Mouse (Mus musculus): Measurements from ENCODE around the gene Sbf1.

Gene Sbf1

GRCm38 (mm10) chr15:89315190-89315731 is at the start of gene Sbf1:
Gene Sbf1 (minus strand): TSS chr15:89315311.
- peak; percentile 99 for DNase-seq

- DNase-seq, result no peak
Observed at GRCm38 (mm10) chr15:89363051-89363450, 47.9 kb upstream of the Sbf1 start.

GRCm38 (mm10) chr15:89358784-89359183 is 43.7 kb upstream of the Sbf1 start:
- DNase-seq, result no peak

- peak; percentile 46 for DNase-seq
Observed at GRCm38 (mm10) chr15:89356372-89356771, 41.3 kb upstream of the Sbf1 start.

GRCm38 (mm10) chr15:89355241-89356187 is 40.4 kb upstream of the Sbf1 start, which contains the start of the genes Lmf2 and Ncaph2:
Gene Lmf2 (minus strand): TSS chr15:89355659.
Gene Ncaph2 (plus strand): TSS chr15:89355719.
- DNase-seq, result peak; percentile 94

- DNase-seq, result no peak
Observed at GRCm38 (mm10) chr15:89354455-89354854, 39.3 kb upstream of the Sbf1 start.

- DNase-seq, result no peak
Observed at GRCm38 (mm10) chr15:89353837-89354236, 38.7 kb upstream of the Sbf1 start.

- no peak for DNase-seq
Observed at GRCm38 (mm10) chr15:89352795-89353194, 37.7 kb upstream of the Sbf1 start.

GRCm38 (mm10) chr15:89352054-89352453 is 36.9 kb upstream of the Sbf1 start:
- DNase-seq, result no peak

- DNase-seq, result no peak
Observed at GRCm38 (mm10) chr15:89351302-89351701, 36.2 kb upstream of the Sbf1 start.

GRCm38 (mm10) chr15:89350447-89350846 is 35.3 kb upstream of the Sbf1 start:
- DNase-seq, result no peak

GRCm38 (mm10) chr15:89343325-89343724 is 28.2 kb upstream of the Sbf1 start:
- no peak for DNase-seq

- no peak for DNase-seq
Observed at GRCm38 (mm10) chr15:89341678-89342077, 26.6 kb upstream of the Sbf1 start.

GRCm38 (mm10) chr15:89340136-89340535 is 25.0 kb upstream of the Sbf1 start:
- DNase-seq, result no peak

- no peak for DNase-seq
Observed at GRCm38 (mm10) chr15:89339696-89340095, 24.6 kb upstream of the Sbf1 start.

GRCm38 (mm10) chr15:89336422-89336821 is 21.3 kb upstream of the Sbf1 start:
- DNase-seq, result no peak

- DNase-seq, result no peak
Observed at GRCm38 (mm10) chr15:89334774-89335537, 19.8 kb upstream of the Sbf1 start.

GRCm38 (mm10) chr15:89334271-89334670 is 19.2 kb upstream of the Sbf1 start, which contains the start of gene Miox:
Gene Miox (plus strand): TSS chr15:89334398.
- DNase-seq, result no peak

GRCm38 (mm10) chr15:89326441-89326840 is 11.3 kb upstream of the Sbf1 start:
- DNase-seq, result no peak

GRCm38 (mm10) chr15:89323656-89324055 is 8.5 kb upstream of the Sbf1 start:
- DNase-seq, result no peak

- DNase-seq, result no peak
Observed at GRCm38 (mm10) chr15:89322670-89323522, 7.8 kb upstream of the Sbf1 start, which contains the start of gene Adm2. Gene Adm2 (plus strand): TSS chr15:89322720.

- no peak for DNase-seq
Observed at GRCm38 (mm10) chr15:89321264-89321663, 6.2 kb upstream of the Sbf1 start.
